Mouse (Mus musculus) brain, embryonic 18.5 days (tissue): ENCODE measurements around the gene Serpine3.
"Not testable (repeated sequence)": the region's sequence is repeated elsewhere in the genome, so short reads cannot be mapped to it uniquely, and the experiment has no call there.

ENCODE experiments used
- DNase-seq: peaks from one replicate; pipeline ENCODE4 v3.0.0-alpha.2; 2012; ENCODE audit warnings: low read depth, low spot score

Serpine3 gene

GRCm38 (mm10) chr14:62663367-62663766 lies at the start of gene Serpine3:
TSS of gene Serpine3 (plus strand) at chr14:62663667.
- DNase-seq, result no peak

- no peak for DNase-seq
These were observed 41.1 kb upstream of the Serpine3 start for GRCm38 (mm10) chr14:62622393-62622792.

- no peak for DNase-seq
These were observed 35.5 kb upstream of the Serpine3 start for GRCm38 (mm10) chr14:62627951-62628350.

GRCm38 (mm10) chr14:62637436-62638344 lies 25.8 kb upstream of the Serpine3 start:
- DNase-seq, result peak; percentile 69

- no peak for DNase-seq
These were observed 25.1 kb upstream of the Serpine3 start for GRCm38 (mm10) chr14:62638345-62638702.

GRCm38 (mm10) chr14:62639111-62639510 lies 24.4 kb upstream of the Serpine3 start:
- no peak for DNase-seq

- no peak for DNase-seq
These were observed 23.9 kb upstream of the Serpine3 start for GRCm38 (mm10) chr14:62639551-62639950.

- DNase-seq, result no peak
These were observed 23.1 kb upstream of the Serpine3 start for GRCm38 (mm10) chr14:62640396-62640795.

GRCm38 (mm10) chr14:62642368-62642767 lies 21.1 kb upstream of the Serpine3 start:
- DNase-seq, result not testable (repeated sequence)

- DNase-seq, result no peak
These were observed 15.1 kb upstream of the Serpine3 start for GRCm38 (mm10) chr14:62648405-62648804.

- no peak for DNase-seq
These were observed 13.1 kb upstream of the Serpine3 start for GRCm38 (mm10) chr14:62650376-62650775.

- DNase-seq, result no peak
These were observed 11.7 kb upstream of the Serpine3 start for GRCm38 (mm10) chr14:62651771-62652170.

GRCm38 (mm10) chr14:62655996-62656395 lies 7.5 kb upstream of the Serpine3 start:
- DNase-seq, result no peak

GRCm38 (mm10) chr14:62657469-62657868 lies 6.0 kb upstream of the Serpine3 start:
- DNase-seq, result no peak

GRCm38 (mm10) chr14:62662381-62662780 lies 1.1 kb upstream of the Serpine3 start:
- no peak for DNase-seq

GRCm38 (mm10) chr14:62664976-62665673 lies 1.7 kb downstream of the Serpine3 start:
- DNase-seq, result no peak

- DNase-seq, result no peak
These were observed 10.2 kb downstream of the Serpine3 start for GRCm38 (mm10) chr14:62673646-62674045.

- no peak for DNase-seq
These were observed 54.7 kb downstream of the Serpine3 start for GRCm38 (mm10) chr14:62718161-62718560.

- DNase-seq, result no peak
These were observed 58.2 kb downstream of the Serpine3 start for GRCm38 (mm10) chr14:62721625-62722024.

GRCm38 (mm10) chr14:62724560-62724959 lies 61.1 kb downstream of the Serpine3 start:
- no peak for DNase-seq

- DNase-seq, result no peak
These were observed 68.4 kb downstream of the Serpine3 start for GRCm38 (mm10) chr14:62731902-62732301.

- no peak for DNase-seq
These were observed 70.2 kb downstream of the Serpine3 start for GRCm38 (mm10) chr14:62733666-62734065.

- no peak for DNase-seq
These were observed 72.2 kb downstream of the Serpine3 start for GRCm38 (mm10) chr14:62735646-62736045.
